Mouse (Mus musculus) heart, postnatal 4 days (tissue): ENCODE results near the gene Brpf1. TPM values are rescaled to one million over a fixed set of nuclear protein-coding genes. Genes with fewer than 3 reads are reported as not detected.
"Not testable (repeated sequence)": the region's sequence is repeated elsewhere in the genome, so short reads cannot be mapped to it uniquely, and the experiment has no call there.

Experiments
- DNase-seq: peaks from one replicate; pipeline ENCODE4 v3.0.0; 2021
- total RNA-seq, 2 experiments: library from RNA; stranded (reverse); gene quantifications; 2 replicates each; pipeline ENCODE4 v1.2.3; 2021

Gene Brpf1
- total RNA-seq, 2 experiments from 2014 or later: 21.8 to 23.8 TPM

DNA sequence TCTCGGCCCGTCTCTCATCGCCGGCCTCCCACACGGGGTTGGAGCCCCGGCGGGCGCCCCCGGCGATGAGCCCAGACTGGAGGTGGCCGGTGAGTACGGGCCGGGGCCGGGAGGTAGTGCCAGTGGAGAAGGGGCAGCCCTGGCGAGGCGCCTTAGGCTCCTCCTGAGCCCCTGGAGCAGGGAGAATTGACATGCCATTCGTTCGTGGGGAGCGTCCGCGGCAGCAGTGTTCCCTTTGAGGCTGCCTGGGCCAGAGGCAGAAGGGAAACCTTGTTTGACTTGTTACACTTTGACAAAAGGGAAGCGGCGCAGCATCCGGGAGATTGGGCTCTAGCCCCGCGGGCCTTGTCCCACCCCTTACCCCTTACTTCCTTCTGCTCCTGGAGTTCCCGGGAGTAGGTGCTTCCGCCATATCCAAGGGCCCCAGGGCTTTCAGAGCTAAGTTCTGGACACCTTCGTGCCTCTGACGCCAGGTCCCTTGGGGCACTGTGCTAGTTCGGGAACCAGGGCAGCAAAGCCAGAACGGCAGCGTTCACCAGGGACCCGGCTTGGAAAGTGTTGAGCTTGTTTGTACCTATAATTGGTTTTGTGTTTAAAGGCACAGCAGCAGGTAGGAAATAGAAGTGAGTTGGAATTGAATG, 664 bp downstream of the Brpf1 start:
- DNase-seq: peak; percentile 57

- DNase-seq: peak; percentile 43
Measured at GRCm38 (mm10) chr6:113308141-113308540, 1.2 kb downstream of the Brpf1 start.

DNA sequence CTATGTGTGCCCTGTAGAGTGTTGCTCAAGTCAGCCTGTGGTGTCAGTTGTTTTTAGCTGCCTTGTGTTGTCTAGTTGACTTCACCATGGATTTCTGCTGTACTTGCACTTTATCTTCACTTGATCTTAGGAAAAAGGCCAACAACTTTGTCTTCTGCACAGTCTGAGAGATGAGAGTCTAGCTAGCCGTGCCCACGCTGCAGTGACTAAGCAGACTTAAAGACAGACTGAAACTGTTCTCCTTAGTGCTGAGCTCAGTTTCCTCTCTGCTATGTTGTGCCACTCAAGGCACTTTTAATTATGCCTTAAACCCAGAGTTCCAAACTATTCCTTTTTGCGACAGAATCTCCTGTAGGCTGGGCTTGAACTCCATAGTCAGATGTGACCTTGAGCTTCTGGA, 9.0 kb downstream of the Brpf1 start:
- DNase-seq: no peak

- peak; percentile 97 for DNase-seq
Measured at GRCm38 (mm10) chr6:113326533-113327315, 19.8 kb downstream of the Brpf1 start, which contains the start of gene Ogg1. TSS of gene Ogg1 (plus strand) at chr6:113326972.

DNA sequence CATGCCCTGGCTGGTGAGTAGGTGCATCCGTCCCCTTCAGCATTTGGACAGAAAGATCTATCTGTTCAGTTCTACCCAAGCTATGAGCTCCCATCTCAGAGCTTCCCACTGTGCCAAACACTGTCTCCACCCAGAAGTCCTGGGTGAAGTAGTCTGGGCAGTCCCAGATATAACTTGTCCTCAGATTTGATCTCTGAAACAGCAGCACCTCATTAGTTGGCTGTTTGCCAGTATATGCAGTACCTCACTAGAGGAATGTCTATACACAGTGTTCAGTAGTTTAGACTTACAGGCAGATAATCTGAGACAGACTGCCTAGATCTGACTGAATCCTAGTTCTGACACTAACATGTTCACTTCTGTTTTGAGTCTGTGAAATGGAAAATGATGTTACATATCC, 22.5 kb downstream of the Brpf1 start:
- DNase-seq: no peak

DNA sequence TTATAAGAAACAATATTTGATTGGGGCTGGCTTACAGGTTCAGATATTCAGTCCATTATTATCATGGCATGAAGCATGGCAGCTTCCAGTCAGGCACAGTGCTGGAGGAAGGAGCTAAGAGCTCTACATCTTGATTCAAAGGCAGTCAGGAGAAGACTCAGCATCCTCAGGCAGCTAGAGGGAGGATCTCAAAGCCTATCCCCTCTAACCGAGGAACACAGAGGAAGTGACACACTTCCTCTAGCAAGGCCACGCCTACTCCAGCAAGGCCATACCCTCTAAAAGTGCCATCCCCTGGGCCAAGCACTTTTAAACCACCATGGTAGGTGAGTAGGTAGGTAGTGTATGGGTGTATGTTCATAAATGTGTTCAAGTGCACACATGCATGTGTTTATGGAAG, 23.6 kb downstream of the Brpf1 start:
- DNase-seq: no peak

- no peak for DNase-seq
Measured at GRCm38 (mm10) chr6:113331721-113332120, 24.8 kb downstream of the Brpf1 start.

GRCm38 (mm10) chr6:113332734-113333133, 25.8 kb downstream of the Brpf1 start:
- DNase-seq: not testable (repeated sequence)

- DNase-seq: peak; percentile 74
Measured at GRCm38 (mm10) chr6:113333137-113333950, 26.4 kb downstream of the Brpf1 start.

- no peak for DNase-seq
Measured at GRCm38 (mm10) chr6:113334216-113334615, 27.3 kb downstream of the Brpf1 start.

DNA sequence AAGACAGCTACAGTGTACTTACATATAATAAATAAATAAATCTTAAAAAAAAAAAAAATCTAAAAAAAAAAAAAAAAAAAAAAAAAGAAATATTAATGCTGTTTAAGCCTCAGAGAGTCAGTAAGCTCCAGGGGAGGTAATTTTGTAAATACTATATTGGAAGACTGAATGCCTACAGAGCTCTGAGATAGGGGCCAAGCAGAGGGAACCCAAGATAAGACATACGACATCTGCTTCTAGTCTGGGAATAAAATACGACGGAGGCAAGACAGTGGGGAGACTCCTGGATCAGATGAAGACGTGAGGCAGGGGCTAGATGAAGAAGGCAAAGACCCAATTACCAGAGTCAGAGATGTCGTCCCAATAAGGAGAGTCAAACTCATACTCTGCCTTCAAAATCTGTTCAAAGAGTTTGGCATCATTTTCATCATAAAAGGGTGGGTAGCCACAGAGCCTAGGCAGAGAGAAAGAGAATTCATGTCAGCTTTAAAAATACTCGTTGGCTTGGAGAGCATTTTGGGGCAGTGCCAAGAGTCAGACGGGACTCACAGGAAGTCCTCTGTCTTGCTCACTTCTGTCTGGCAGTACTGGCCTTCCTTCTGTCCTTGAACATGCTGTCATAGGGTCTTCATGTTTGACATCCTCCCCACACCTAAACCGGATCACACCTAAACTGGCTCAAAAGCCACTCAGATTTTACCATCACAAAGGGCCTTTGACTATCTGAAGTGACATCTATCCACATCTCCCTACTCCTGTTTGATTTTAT, 30.1 kb downstream of the Brpf1 start:
- DNase-seq: peak; percentile 61

DNA sequence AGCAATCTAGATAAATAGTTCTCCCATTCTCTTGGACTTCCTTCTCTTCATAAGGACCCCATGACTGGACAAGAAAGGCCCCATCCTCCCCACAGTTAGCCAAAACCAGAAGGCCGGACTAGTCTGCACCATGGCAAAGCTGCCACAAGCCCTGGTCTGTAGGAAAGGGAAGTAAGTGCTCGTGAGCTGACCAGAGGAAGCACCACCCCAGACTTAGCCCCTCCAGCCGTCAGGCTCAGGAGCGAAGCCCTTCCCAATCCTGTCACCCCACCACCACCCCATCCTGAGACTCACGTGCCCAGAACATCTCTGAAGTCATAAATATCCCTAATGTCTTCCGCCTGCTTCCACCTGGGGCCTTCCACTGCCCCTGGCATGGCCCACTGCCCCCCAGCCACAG, 34.6 kb downstream of the Brpf1 start:
- no peak for DNase-seq

DNA sequence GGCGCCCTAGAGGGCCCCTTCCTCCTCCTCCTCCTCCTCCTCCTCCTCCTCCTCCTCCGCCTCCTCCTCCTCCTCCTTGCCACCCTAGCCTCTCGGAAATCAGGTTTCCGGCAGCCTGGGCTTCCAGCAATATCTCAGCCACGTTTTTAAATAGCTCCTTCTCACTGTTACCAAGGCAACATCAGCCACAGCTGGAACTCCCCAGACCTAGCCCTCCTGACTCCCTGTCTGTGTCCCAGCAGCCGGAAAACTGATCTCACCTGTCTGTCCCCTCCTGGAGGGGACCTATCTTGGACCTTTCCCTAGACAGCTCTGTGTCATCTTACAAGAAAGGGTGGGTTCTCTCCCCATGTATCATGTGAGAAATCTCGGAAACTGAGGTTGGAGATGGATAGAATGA, 35.4 kb downstream of the Brpf1 start:
- DNase-seq: no peak

- DNase-seq: peak; percentile 84
Measured at GRCm38 (mm10) chr6:113343177-113344092, 36.5 kb downstream of the Brpf1 start, which contains the start of gene Camk1. TSS of gene Camk1 (minus strand) at chr6:113343984.

- DNase-seq: peak; percentile 84
Measured at GRCm38 (mm10) chr6:113344321-113344720, 37.4 kb downstream of the Brpf1 start.

DNA sequence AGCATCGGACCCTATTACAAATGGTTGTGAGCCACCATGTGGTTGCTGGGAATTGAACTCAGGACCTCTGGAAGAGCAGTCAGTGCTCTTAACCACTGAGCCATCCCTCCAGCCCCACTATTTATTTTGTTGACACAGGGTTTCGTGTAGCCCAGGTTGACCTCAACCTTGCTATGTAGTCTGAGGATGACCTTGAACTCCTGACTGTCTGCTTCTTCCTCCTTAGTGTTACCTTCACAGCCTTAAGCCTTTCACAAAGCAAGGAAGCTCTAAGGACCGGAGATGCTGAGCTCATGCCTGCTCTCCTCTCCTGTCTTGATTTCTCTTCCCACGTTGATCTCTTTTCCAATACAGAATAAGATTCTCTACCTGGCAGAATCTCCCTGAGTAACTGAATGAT, 40.0 kb downstream of the Brpf1 start:
- DNase-seq: no peak

DNA sequence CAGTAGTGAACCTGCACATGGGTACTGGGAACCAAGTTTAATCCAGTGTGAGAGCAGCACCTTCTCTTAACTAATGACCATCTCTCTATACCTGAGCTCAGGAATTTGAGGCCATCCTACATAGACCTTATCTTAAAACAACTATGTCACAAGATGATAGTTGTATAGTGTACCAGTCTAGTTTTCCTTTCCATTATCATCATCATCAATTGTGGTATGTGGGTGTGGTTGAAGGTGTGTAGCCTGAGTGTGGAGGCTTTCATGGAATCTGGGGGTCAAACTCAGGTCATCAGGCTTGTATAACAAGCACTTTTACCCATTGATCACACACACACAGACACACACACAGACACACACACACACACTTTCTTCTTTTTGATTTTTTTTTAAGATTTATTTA, 43.6 kb downstream of the Brpf1 start:
- no peak for DNase-seq

DNA sequence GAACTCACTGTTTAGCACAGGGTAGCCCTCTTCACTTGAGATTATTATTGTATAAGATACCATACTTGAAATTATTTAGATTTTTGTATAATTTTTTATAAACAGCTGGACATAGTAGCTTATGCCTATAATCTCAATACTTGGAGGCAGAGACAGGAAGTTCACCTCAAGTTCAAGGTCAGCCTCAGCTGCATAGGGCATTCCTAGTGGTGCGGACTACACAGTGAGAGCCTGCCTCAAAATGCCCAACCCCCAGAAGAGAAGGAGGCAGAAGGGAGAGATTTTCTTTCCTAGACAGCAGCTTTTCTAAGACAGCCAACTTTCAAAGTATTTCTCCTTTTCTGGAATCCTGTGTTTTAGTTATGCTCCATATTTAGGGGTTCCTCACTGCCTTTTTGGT, 44.2 kb downstream of the Brpf1 start:
- no peak for DNase-seq

- no peak for DNase-seq
Measured at GRCm38 (mm10) chr6:113351653-113352052, 44.7 kb downstream of the Brpf1 start.

DNA sequence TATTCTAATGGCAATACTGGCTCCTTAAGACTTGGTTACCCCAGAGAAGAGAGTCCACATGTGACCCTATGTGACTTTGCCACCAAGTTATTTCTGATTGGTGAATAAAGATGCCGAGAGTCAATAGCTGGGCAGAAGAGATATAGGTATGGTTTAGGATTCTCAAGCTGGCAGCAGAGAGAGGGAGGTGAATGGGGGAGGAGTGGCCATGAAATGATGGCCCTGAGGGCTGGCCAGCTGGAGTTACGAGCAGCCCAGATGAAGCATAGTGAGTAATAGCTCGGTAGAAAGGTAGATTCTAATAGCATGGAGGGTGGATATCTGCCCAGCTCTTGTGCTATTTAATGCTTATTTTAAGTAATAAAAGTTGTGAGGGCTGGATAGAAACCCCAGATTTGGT, 45.9 kb downstream of the Brpf1 start:
- no peak for DNase-seq

GRCm38 (mm10) chr6:113353696-113354095, 46.8 kb downstream of the Brpf1 start:
- no peak for DNase-seq
